Mouse (Mus musculus) intestine, embryonic 15.5 days (tissue): ENCODE results near the gene Elf1. TPM values are rescaled to one million over a fixed set of nuclear protein-coding genes. Genes with fewer than 3 reads are reported as not detected.
"Not testable (repeated sequence)": the region's sequence is repeated elsewhere in the genome, so short reads cannot be mapped to it uniquely, and the experiment has no call there.

Experiments
- ATAC-seq: fragments of 200-750 bp; cut with Nextera tagmentation; 2 replicates; pipeline ENCODE4 v1.8.0; 2017; ENCODE audit warnings: moderate TSS enrichment, moderate library complexity
- H3K27ac ChIP-seq: fragments of 300-500 bp; sonication (generic); 2 replicates; pipeline ENCODE4 v1.5.1; 2015; ENCODE audit warnings: mild to moderate bottlenecking, inconsistent platforms
- H3K27me3 ChIP-seq: fragments of 300-500 bp; sonication (generic); replicated peaks from 2 replicates; pipeline ENCODE4 v1.6.1; 2015; ENCODE audit warnings: inconsistent platforms
- H3K36me3 ChIP-seq: fragments of 300-500 bp; sonication (generic); 2 replicates; pipeline ENCODE4 v1.6.1; 2015; ENCODE audit warnings: inconsistent platforms
- H3K4me1 ChIP-seq: fragments of 300-500 bp; sonication (generic); replicated peaks from 2 replicates; pipeline ENCODE4 v1.6.1; 2015; ENCODE audit warnings: inconsistent platforms
- H3K4me2 ChIP-seq: fragments of 300-500 bp; sonication (generic); replicated peaks from 2 replicates; pipeline ENCODE4 v1.6.1; 2015; ENCODE audit warnings: mild to moderate bottlenecking, inconsistent platforms
- H3K4me3 ChIP-seq: fragments of 300-500 bp; sonication (generic); replicated peaks from 2 replicates; pipeline ENCODE4 v1.5.1; 2015; ENCODE audit warnings: inconsistent platforms
- H3K9ac ChIP-seq: fragments of 300-500 bp; sonication (generic); 2 replicates; pipeline ENCODE4 v1.6.1; 2015; ENCODE audit warnings: inconsistent platforms
- H3K9me3 ChIP-seq: fragments of 300-500 bp; sonication (generic); 2 replicates; pipeline ENCODE4 v1.6.1; 2016; ENCODE audit warnings: inconsistent platforms
- WGBS: fragments of 180-500 bp; shearing (Covaris S2); methylation state at CpG from one replicate; pipeline ENCODE4 v1.1.7; 2015; 5-methylcytosine and 5-hydroxymethylcytosine counted together
- polyA plus RNA-seq: library from polyadenylated mRNA; unstranded; fragments of >200 nt; fragmentation: Nextera tagmentation; extraction: Ambion mirVana; gene quantifications from 2 replicates; pipeline ENCODE4 v1.2.1, GENCODE M21; 2015

Elf1 gene
- polyA plus RNA-seq, 1 experiment from 2014 or later: 27.0 TPM

GRCm38 (mm10) chr14:79516751-79517150 lies 35.8 kb downstream of the Elf1 start:
- 60% methylated on average over 2 of the region's 2 CpGs for WGBS
- 0 out of 2 replicates have a peak, but pooled peaks cover 7% of the 10 kb centered on the region for H3K4me1 ChIP-seq
- no peaks in the 10 kb centered on the region for H3K36me3 ChIP-seq
- H3K27ac ChIP-seq: no peak overlapping the region
- peak overlapping the region; percentile 50 for H3K4me2 ChIP-seq
- ATAC-seq: no peak
- peak overlapping the region; percentile 25 for H3K4me3 ChIP-seq
- peak overlapping the region; percentile 21; the same call in 1 of the 2 replicates for H3K9ac ChIP-seq
- H3K9me3 ChIP-seq: no peaks in the 10 kb centered on the region
- H3K27me3 ChIP-seq: no peaks in the 10 kb centered on the region

GRCm38 (mm10) chr14:79517185-79517740 lies 36.3 kb downstream of the Elf1 start:
- peak overlapping the region; percentile 50 for H3K4me2 ChIP-seq
- no peak for ATAC-seq
- H3K27me3 ChIP-seq: no peaks in the 10 kb centered on the region
- H3K4me1 ChIP-seq: 0 out of 2 replicates have a peak, but pooled peaks cover 7% of the 10 kb centered on the region
- no peaks in the 10 kb centered on the region for H3K9me3 ChIP-seq
- H3K4me3 ChIP-seq: peak overlapping the region; percentile 25
- no peak overlapping the region for H3K27ac ChIP-seq
- H3K9ac ChIP-seq: no peak overlapping the region
- WGBS: 61% methylated on average over 8 of the region's 8 CpGs
- no peaks in the 10 kb centered on the region for H3K36me3 ChIP-seq

GRCm38 (mm10) chr14:79518123-79518522 lies 37.1 kb downstream of the Elf1 start:
- H3K4me1 ChIP-seq: 0 out of 2 replicates have a peak, but pooled peaks cover 7% of the 10 kb centered on the region
- no peak overlapping the region for H3K27ac ChIP-seq
- no peak overlapping the region for H3K4me3 ChIP-seq
- no peak for ATAC-seq
- H3K36me3 ChIP-seq: no peaks in the 10 kb centered on the region
- WGBS: 79% methylated on average over 2 of the region's 2 CpGs
- H3K27me3 ChIP-seq: no peaks in the 10 kb centered on the region
- H3K4me2 ChIP-seq: 0 out of 2 replicates have a peak overlapping the region, but pooled peaks have one; percentile 35
- H3K9ac ChIP-seq: no peak overlapping the region
- H3K9me3 ChIP-seq: no peaks in the 10 kb centered on the region

- Histone ChIP-seq H3K4me2 (peak overlapping the region; percentile 35), H3K4me3 (no peak overlapping the region), H3K27ac (0 out of 2 replicates have a peak overlapping the region, but pooled peaks have one; percentile 22), H3K9me3 (no peaks in the 10 kb centered on the region), H3K9ac (no peak overlapping the region), H3K36me3 (no peaks in the 10 kb centered on the region), H3K4me1 (0 out of 2 replicates have a peak, but pooled peaks cover 7% of the 10 kb centered on the region), H3K27me3 (no peaks in the 10 kb centered on the region)
- no peak for ATAC-seq
- WGBS: 63% methylated on average over 19 of the region's 19 CpGs
Observed at GRCm38 (mm10) chr14:79518761-79519662, 38.0 kb downstream of the Elf1 start.

- H3K27ac ChIP-seq: no peak overlapping the region
- H3K4me3 ChIP-seq: no peak overlapping the region
- 0 out of 2 replicates have a peak, but pooled peaks cover 7% of the 10 kb centered on the region for H3K4me1 ChIP-seq
- WGBS: 66% methylated on average over 1 of the region's 1 CpGs
- H3K9me3 ChIP-seq: no peaks in the 10 kb centered on the region
- no peak for ATAC-seq
- H3K9ac ChIP-seq: no peak overlapping the region
- H3K4me2 ChIP-seq: peak overlapping the region; percentile 35
- no peaks in the 10 kb centered on the region for H3K27me3 ChIP-seq
- no peaks in the 10 kb centered on the region for H3K36me3 ChIP-seq
Observed at GRCm38 (mm10) chr14:79519663-79519975, 38.6 kb downstream of the Elf1 start.

- no peaks in the 10 kb centered on the region for H3K36me3 ChIP-seq
- no peak for ATAC-seq
- no peaks in the 10 kb centered on the region for H3K27me3 ChIP-seq
- no peak overlapping the region for H3K9ac ChIP-seq
- H3K9me3 ChIP-seq: no peaks in the 10 kb centered on the region
- H3K27ac ChIP-seq: no peak overlapping the region
- H3K4me2 ChIP-seq: no peak overlapping the region
- H3K4me1 ChIP-seq: 0 out of 2 replicates have a peak, but pooled peaks cover 7% of the 10 kb centered on the region
- H3K4me3 ChIP-seq: no peak overlapping the region
Observed at GRCm38 (mm10) chr14:79520612-79521011, 39.6 kb downstream of the Elf1 start.

GRCm38 (mm10) chr14:79521056-79521455 lies 40.1 kb downstream of the Elf1 start:
- H3K36me3 ChIP-seq: no peaks in the 10 kb centered on the region
- WGBS: 85% methylated on average over 1 of the region's 1 CpGs
- no peak for ATAC-seq

GRCm38 (mm10) chr14:79521471-79522117 lies 40.6 kb downstream of the Elf1 start:
- Histone ChIP-seq H3K36me3 (no peaks in the 10 kb centered on the region), H3K9me3 (no peaks in the 10 kb centered on the region), H3K4me3 (no peak overlapping the region), H3K27ac (no peak overlapping the region), H3K4me2 (no peak overlapping the region), H3K4me1 (0 out of 2 replicates have a peak, but pooled peaks cover 7% of the 10 kb centered on the region), H3K9ac (no peak overlapping the region), H3K27me3 (no peaks in the 10 kb centered on the region)
- 60% methylated on average over 6 of the region's 6 CpGs for WGBS
- no peak for ATAC-seq

More at GRCm38 (mm10) chr14:79521056-79521455, 40.1 kb downstream of the Elf1 start:
- Histone ChIP-seq H3K4me3 (no peak overlapping the region), H3K4me1 (0 out of 2 replicates have a peak, but pooled peaks cover 7% of the 10 kb centered on the region), H3K9ac (no peak overlapping the region), H3K9me3 (no peaks in the 10 kb centered on the region), H3K27ac (no peak overlapping the region), H3K27me3 (no peaks in the 10 kb centered on the region), H3K4me2 (no peak overlapping the region)

- Histone ChIP-seq H3K4me3 (no peak overlapping the region), H3K4me1 (0 out of 2 replicates have a peak, but pooled peaks cover 12% of the 10 kb centered on the region), H3K9ac (no peak overlapping the region), H3K27ac (no peak overlapping the region), H3K4me2 (no peak overlapping the region), H3K9me3 (no peaks in the 10 kb centered on the region), H3K36me3 (no peaks in the 10 kb centered on the region), H3K27me3 (no peaks in the 10 kb centered on the region)
- no peak for ATAC-seq
- WGBS: 86% methylated on average over 9 of the region's 9 CpGs
Observed at GRCm38 (mm10) chr14:79522387-79522786, 41.4 kb downstream of the Elf1 start.

GRCm38 (mm10) chr14:79526106-79526505 lies 45.1 kb downstream of the Elf1 start:
- H3K4me1 ChIP-seq: 0 out of 2 replicates have a peak, but pooled peaks cover 15% of the 10 kb centered on the region
- H3K36me3 ChIP-seq, H3K27ac ChIP-seq, H3K9ac ChIP-seq, ATAC-seq, H3K9me3 ChIP-seq, H3K4me2 ChIP-seq, H3K4me3 ChIP-seq, H3K27me3 ChIP-seq: not testable (repeated sequence)
- 90% methylated on average over 12 of the region's 12 CpGs for WGBS

- WGBS: 41% methylated on average over 6 of the region's 6 CpGs
- Histone ChIP-seq H3K9me3 (no peaks in the 10 kb centered on the region), H3K4me2 (peak overlapping the region; percentile 33; the same call in 1 of the 2 replicates), H3K27ac (no peak overlapping the region), H3K27me3 (no peaks in the 10 kb centered on the region), H3K36me3 (no peaks in the 10 kb centered on the region), H3K9ac (no peak overlapping the region), H3K4me3 (no peak overlapping the region), H3K4me1 (0 out of 2 replicates have a peak, but pooled peaks cover 14% of the 10 kb centered on the region)
- ATAC-seq: peak; percentile 98
Observed at GRCm38 (mm10) chr14:79527704-79528103, 46.7 kb downstream of the Elf1 start.
